Mouse (Mus musculus) lung, adult 2 months (tissue): ENCODE data around the gene Nup35. TPM values are rescaled to one million over a fixed set of nuclear protein-coding genes. Genes with fewer than 3 reads are reported as not detected.

Source experiments
- DNase-seq: peaks from one replicate; pipeline ENCODE4 v3.0.0; 2022
- H3K4me1 ChIP-seq: fragments of 200-500 bp; 2 replicates; pipeline ENCODE4 v1.6.1; 2011; ENCODE audit warnings: low read length; ENCODE audit not compliant: control insufficient read depth, insufficient read depth
- H3K4me3 ChIP-seq: fragments of 200-500 bp; replicated peaks from 2 replicates; pipeline ENCODE3; 2011; ENCODE audit warnings: low read depth, mild to moderate bottlenecking, control low read depth, low read length; ENCODE audit errors: extremely low read depth
- CTCF ChIP-seq: fragments of 200-500 bp; IDR thresholded peaks from 2 replicates; pipeline ENCODE4 v1.5.1; 2011; ENCODE audit warnings: mild to moderate bottlenecking, low read length, control low read depth; ENCODE audit not compliant: insufficient read depth
- POLR2A ChIP-seq: fragments of 200-500 bp; IDR thresholded peaks from 2 replicates; pipeline ENCODE4 v1.6.1; 2011; ENCODE audit warnings: low read depth, mild to moderate bottlenecking, control low read depth, low read length, borderline replicate concordance; ENCODE audit errors: extremely low read depth
- WGBS: fragments of 180-500 bp; shearing (Covaris S2); methylation state at CpG from one replicate; pipeline ENCODE4 v1.1.7; 2018; 5-methylcytosine and 5-hydroxymethylcytosine counted together
- polyA plus RNA-seq: library from polyadenylated mRNA; depleted of rRNA; stranded (reverse); fragments of >200 nt; gene quantifications from 2 replicates; pipeline ENCODE4 v1.2.3, GENCODE M21; 2012

Nup35 gene
- polyA plus RNA-seq, 1 experiment, result 19.5 TPM

DNA sequence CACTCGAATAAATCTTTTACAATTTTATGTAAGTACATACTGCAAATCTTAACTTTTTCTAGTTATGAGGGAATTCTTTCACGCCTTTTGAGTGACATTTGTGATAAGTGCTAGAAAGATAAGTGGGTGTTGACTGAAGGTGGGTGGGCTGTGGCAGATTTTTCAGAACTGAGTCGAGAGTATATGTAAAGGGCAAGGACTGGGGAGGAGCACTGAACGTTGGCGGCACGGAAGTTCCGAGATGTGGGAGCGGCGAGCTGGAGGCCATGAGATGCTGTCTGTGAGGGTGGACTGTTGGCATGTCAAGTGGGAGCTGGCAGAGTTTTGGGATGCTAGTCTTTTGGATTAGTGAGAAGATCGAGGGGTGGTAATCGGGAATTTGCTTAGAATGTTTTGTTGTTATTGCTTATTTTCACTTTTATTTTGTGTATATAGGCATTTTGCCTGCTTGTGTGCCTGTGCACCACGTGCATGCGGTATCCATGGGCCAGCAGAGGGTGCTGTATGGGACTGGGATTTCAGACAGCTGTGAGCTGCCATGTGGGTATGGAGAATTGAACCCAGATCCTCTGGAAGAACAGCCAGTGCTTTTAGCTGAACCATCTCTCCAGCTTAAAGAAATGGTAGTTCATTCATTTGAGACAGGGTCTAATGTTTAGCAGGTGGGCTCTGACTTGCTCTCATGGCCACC lies 15.4 kb downstream of the Nup35 start:
- TF ChIP-seq POLR2A (no peak), CTCF (no peak)
- DNase-seq, result no peak
- 67% methylated on average over 13 of the region's 13 CpGs for WGBS
- Histone ChIP-seq H3K4me3 (no peak overlapping the region), H3K4me1 (no peaks in the 10 kb centered on the region)

DNA sequence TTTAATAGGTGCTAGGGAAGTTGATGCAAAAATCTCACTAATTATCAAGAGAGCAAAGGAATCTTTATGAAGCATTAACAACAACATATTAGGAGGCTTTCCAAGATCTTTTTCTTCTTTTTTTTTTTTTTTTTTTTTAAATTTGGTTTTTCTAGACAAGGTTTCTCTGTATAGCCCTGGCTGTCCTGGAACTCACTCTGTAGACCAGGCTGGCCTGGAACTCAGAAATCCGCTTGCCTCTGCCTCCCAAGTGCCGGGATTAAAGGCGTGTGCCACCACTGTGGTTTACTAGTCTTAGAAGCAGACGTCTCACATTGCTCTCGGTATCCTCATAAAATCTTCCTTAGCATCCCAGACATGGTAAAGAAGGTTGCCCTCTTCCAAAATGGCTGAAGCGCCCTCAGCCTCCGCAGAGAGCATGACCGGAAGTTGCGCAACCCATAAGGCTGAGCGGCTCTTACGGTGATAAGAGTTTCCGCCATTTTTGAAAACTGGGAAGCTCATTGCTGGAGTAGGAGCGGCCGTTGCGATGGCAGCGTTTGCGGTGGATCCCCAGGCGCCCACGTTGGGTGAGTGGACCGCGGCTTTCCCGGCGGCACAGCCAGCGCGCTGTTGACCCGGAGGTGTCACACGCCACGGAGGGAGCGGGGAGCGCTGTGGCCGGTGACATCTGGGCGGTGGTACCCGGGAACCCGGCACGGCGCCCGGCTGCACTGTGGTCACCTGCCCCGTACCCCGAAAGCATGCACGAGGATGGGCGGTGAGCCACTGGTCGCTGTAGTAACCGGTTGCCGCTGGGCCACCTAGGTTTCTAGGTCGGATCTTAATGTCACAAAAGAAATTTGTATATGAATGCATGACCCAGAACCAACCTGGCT lies 21.6 kb downstream of the Nup35 start:
- Histone ChIP-seq H3K4me1 (no peaks in the 10 kb centered on the region; the same call in none of the 2 replicates), H3K4me3 (peak overlapping the region; percentile 91)
- DNase-seq, result peak; percentile 93
- under 1% methylated on average over 45 of the region's 45 CpGs for WGBS
- no peak for TF ChIP-seq CTCF
- no peak for TF ChIP-seq POLR2A

DNA sequence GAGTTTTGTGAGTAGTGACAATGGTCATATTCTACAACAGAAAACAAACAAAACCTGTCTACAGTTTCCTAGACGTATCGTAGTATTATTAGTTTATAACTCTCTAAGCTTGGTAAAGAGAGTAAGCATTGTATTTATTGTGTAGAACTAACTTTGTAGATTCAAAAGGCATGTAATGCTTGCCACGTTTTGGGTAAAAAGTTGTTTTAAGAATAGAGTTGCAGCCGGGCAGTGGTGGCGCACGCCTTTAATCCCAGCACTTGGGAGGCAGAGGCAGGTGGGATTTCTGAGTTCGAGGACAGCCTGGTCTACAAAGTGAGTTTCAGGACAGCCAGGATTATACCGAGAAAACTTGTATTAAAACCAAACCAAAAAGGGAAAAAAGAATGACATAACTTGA lies 22.4 kb downstream of the Nup35 start:
- no peaks in the 10 kb centered on the region; the same call in none of the 2 replicates for H3K4me1 ChIP-seq
- no peak for DNase-seq
- TF ChIP-seq POLR2A (no peak), CTCF (no peak)
- 8% methylated on average over 8 of the region's 8 CpGs for WGBS
- H3K4me3 ChIP-seq, result peak overlapping the region; percentile 9

DNA sequence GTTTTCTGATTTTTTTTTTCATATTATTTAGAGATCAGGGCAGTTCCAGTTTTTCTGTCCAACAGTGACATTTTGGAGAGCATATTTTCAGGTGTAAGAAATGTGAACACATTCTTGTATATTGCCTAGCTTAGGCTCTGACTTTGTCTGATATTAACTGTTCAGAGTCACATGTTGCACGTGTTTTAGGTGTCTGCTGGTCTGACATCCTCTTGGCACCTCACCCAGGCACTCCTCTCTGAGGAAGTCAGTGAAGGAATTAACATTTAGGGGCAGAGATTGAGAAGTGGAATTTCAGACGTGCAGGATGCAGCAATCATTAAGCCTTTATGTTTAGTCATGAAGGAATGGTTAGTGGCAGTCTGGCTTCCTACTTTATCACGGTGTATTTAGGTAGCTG lies 22.8 kb downstream of the Nup35 start:
- 26% methylated on average over 3 of the region's 3 CpGs for WGBS
- TF ChIP-seq POLR2A, result no peak
- TF ChIP-seq CTCF, result no peak
- Histone ChIP-seq H3K4me1 (no peaks in the 10 kb centered on the region; the same call in none of the 2 replicates), H3K4me3 (no peak overlapping the region)
- DNase-seq, result no peak

DNA sequence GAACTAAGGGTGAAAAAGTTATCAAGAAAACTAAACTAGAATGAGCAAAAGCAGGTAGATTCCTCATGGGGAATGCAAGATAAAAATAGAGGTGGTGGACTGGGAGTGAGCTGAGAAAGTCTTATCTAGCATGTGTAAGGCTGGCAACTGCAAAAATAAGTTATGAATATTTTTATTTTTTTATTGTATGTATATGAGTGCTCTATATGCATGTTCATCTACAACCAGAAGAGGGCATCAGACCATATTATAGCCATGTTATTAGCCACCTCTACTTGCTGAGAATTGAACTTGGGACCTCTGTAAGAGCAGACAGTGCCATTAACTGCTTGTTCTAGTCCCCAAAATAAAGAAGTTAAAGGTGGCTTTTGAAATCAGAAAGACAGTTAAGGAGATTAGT lies 44.4 kb downstream of the Nup35 start:
- Histone ChIP-seq H3K4me1 (no peaks in the 10 kb centered on the region), H3K4me3 (no peak overlapping the region)
- DNase-seq, result no peak
- TF ChIP-seq CTCF, result no peak
- no peak for TF ChIP-seq POLR2A

DNA sequence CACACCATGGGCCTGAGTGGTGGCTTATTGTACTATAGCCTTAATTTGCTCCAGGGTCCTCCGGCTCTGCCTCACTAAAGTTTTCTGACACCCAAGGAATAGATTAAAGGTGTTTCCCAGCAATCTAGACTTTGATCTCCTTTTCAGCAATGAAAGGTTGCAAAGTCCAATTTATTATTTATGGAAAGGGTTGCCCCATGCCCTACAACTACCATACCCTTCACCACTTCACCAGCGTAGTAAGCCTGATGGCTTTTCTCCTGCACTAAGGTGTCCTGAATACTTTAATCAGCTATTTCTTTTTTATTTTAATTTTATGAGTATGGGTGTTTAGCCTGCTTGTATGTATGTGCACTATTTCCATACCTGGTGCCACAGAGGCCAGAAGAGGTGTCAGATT lies 45.6 kb downstream of the Nup35 start:
- no peak for DNase-seq
- 97% methylated on average over 2 of the region's 2 CpGs for WGBS
- no peak overlapping the region for H3K4me3 ChIP-seq
- H3K4me1 ChIP-seq, result no peaks in the 10 kb centered on the region
- TF ChIP-seq CTCF, result no peak
- TF ChIP-seq POLR2A, result no peak

DNA sequence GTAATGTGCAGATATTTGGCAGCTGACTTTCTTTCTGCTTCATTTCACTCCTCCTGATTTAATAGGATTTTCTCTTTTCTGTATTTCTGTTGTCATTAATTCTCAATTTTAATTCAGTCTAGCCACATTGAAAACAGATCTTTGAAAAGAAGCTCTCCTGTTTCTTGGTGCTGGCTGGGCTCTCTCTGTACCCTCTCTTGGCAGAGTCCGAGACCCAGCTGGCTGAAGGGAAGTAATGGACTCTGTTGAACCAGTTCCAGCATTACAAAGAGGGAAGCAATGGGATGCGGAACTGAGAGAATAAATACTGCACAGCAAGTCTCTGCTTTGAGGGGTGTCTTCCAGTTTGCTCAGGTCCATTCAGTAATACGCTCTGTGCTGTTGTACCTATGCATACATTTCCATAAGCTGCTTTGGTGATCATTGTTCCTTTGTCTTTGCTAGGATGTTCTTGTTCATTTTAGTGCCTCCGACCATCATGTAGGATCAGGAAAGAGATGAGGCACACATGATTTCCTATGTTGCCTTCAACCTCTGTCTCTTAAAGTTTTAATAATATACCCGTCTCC lies 50.4 kb downstream of the Nup35 start:
- no peak for DNase-seq
- WGBS, result 87% methylated on average over 5 of the region's 5 CpGs
- Histone ChIP-seq H3K4me1 (no peaks in the 10 kb centered on the region), H3K4me3 (no peak overlapping the region)
- TF ChIP-seq CTCF, result no peak
- no peak for TF ChIP-seq POLR2A

DNA sequence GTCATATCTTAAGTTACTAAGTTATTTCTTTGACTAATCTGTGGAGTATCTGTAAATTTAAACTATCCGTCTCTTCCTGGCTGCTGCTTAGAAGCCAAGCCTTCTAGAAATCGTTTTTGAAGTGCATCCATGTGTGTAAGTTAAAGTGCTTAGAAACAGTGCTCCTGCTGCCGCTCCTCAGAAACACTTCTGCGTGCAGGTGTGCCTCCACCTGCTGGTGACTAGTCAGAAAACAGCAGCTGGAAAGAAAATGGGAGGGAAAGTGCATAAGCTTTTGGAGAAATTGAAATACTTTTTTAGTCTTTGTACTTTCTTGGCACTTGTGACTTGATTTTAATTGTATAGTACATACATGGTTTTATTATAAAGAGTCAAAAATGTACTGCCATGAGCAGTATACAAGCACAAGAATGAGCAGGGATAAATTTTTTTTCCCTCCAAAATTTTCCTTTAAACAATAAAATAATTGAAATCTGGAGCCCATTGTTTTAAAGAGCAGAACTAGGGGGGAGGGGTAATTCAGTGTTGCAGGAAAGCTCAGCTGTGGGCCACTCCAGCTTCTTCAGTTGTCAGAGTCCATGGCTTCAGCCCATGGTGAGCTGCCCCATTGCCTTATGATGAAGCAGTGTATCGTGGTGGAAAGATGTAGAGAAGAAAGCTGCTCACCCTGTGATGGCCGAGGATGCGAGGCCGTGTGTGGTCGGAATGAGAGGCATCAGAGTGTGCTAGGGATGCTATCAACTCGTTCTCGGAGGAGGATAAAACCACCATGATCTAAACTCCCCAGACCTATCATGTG lies 53.0 kb downstream of the Nup35 start:
- 78% methylated on average over 11 of the region's 11 CpGs for WGBS
- Histone ChIP-seq H3K4me3 (no peak overlapping the region), H3K4me1 (no peaks in the 10 kb centered on the region)
- no peak for DNase-seq
- 0 out of 2 replicates have a peak, but pooled peaks have one; percentile 12 for TF ChIP-seq CTCF
- no peak for TF ChIP-seq POLR2A

DNA sequence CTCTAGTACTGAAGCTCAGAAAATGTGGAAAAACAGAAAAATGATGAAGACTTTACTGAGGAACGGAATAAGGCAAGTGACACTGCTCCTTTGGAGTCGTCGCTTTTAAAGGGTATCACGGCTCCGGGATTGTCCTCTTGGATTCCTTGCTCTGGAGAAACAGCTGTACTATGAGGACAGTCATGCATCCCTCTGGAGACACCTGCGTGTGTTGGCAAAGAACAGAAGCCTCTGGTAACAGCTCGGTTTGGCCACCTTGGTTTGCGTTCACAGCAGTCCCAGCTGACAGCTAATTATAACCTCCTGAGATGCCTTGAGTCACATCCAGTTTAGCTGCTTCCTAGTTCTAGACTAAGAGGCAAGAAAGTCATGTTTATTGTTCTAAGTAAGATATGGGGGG lies 61.8 kb downstream of the Nup35 start:
- TF ChIP-seq CTCF (no peak), POLR2A (no peak)
- no peak for DNase-seq

More for the DNA sequence above, 61.8 kb downstream of the Nup35 start:
- WGBS, result 86% methylated on average over 8 of the region's 8 CpGs
- Histone ChIP-seq H3K4me3 (no peak overlapping the region), H3K4me1 (no peaks in the 10 kb centered on the region)
